Mouse (Mus musculus): ENCODE data around the gene Ttc25. TPM values are rescaled to one million over a fixed set of nuclear protein-coding genes. Genes with fewer than 3 reads are reported as not detected.

Gene Ttc25
- 1.0 and 1.1 TPM in 2 replicates for polyA plus RNA-seq (2015; fragmentation: Nextera tagmentation; extraction: Ambion mirVana)

- Histone ChIP-seq H3K4me3 (ENCODE audit: low read length) (peak within 1 kb of the TSS; percentile 43), H3K9me3 (ENCODE audit: low read length) (no peaks in the 10 kb centered on the region), H3K4me2 (replicated peaks; ENCODE audit: low read depth, low read length) (peak within 1 kb of the TSS; percentile 66), H3K27me3 (ENCODE audit: insufficient read depth, low read length) (no peaks in the 10 kb centered on the region), H3K27ac (ENCODE audit: low read length) (no peak within 1 kb of the TSS), H3K4me1 (ENCODE audit: insufficient read depth, low read length) (peaks cover 10% of the 10 kb centered on the region; the same call in 1 of the 2 replicates), H3K9ac (replicated peaks; ENCODE audit: low read length) (peak within 1 kb of the TSS; percentile 57), H3K36me3 (ENCODE audit: insufficient read depth, low read length) (no peaks in the 10 kb centered on the region)
- WGBS: 5% methylated on average over 28 of the region's 28 CpGs
- ATAC-seq (ENCODE audit: low FRiP score, low TSS enrichment): peak; percentile 99
These were observed at the start of gene Ttc25 for GRCm38 (mm10) chr11:100544832-100545745. Ttc25 (plus strand) TSS chr11:100545607.

- ATAC-seq (ENCODE audit: low FRiP score, low TSS enrichment): no peak
- Histone ChIP-seq H3K4me3 (ENCODE audit: low read length) (no peak overlapping the region), H3K4me2 (replicated peaks; ENCODE audit: low read depth, low read length) (no peak overlapping the region), H3K36me3 (ENCODE audit: insufficient read depth, low read length) (peaks cover 70% of the 10 kb centered on the region), H3K27me3 (ENCODE audit: insufficient read depth, low read length) (no peaks in the 10 kb centered on the region), H3K4me1 (ENCODE audit: insufficient read depth, low read length) (no peaks in the 10 kb centered on the region), H3K9me3 (ENCODE audit: low read length) (no peaks in the 10 kb centered on the region), H3K27ac (ENCODE audit: low read length) (no peak overlapping the region), H3K9ac (replicated peaks; ENCODE audit: low read length) (no peak overlapping the region)
- WGBS: 83% methylated on average over 3 of the region's 3 CpGs
These were observed 45.2 kb upstream of the Ttc25 start for GRCm38 (mm10) chr11:100500241-100500640.

GRCm38 (mm10) chr11:100500651-100501050 lies 44.8 kb upstream of the Ttc25 start:
- H3K4me1 ChIP-seq (ENCODE audit: insufficient read depth, low read length): no peaks in the 10 kb centered on the region
- peaks cover 69% of the 10 kb centered on the region for H3K36me3 ChIP-seq (ENCODE audit: insufficient read depth, low read length)
- H3K4me2 ChIP-seq (replicated peaks; ENCODE audit: low read depth, low read length): no peak overlapping the region
- 65% methylated on average over 7 of the region's 7 CpGs for WGBS
- no peak overlapping the region for H3K27ac ChIP-seq (ENCODE audit: low read length)
- no peak overlapping the region for H3K4me3 ChIP-seq (ENCODE audit: low read length)
- H3K9me3 ChIP-seq (ENCODE audit: low read length): no peaks in the 10 kb centered on the region
- no peaks in the 10 kb centered on the region for H3K27me3 ChIP-seq (ENCODE audit: insufficient read depth, low read length)
- ATAC-seq (ENCODE audit: low FRiP score, low TSS enrichment): no peak
- no peak overlapping the region for H3K9ac ChIP-seq (replicated peaks; ENCODE audit: low read length)

- H3K9me3 ChIP-seq (ENCODE audit: low read length): no peaks in the 10 kb centered on the region
- no peak overlapping the region for H3K9ac ChIP-seq (replicated peaks; ENCODE audit: low read length)
- no peak for ATAC-seq (ENCODE audit: low FRiP score, low TSS enrichment)
- WGBS: 57% methylated on average over 6 of the region's 6 CpGs
- H3K4me1 ChIP-seq (ENCODE audit: insufficient read depth, low read length): no peaks in the 10 kb centered on the region
- no peak overlapping the region for H3K4me3 ChIP-seq (ENCODE audit: low read length)
- no peaks in the 10 kb centered on the region for H3K27me3 ChIP-seq (ENCODE audit: insufficient read depth, low read length)
- H3K27ac ChIP-seq (ENCODE audit: low read length): no peak overlapping the region
- peaks cover 69% of the 10 kb centered on the region for H3K36me3 ChIP-seq (ENCODE audit: insufficient read depth, low read length)
- H3K4me2 ChIP-seq (replicated peaks; ENCODE audit: low read depth, low read length): no peak overlapping the region
These were observed 44.1 kb upstream of the Ttc25 start for GRCm38 (mm10) chr11:100501321-100501720.

- no peak overlapping the region for H3K27ac ChIP-seq (ENCODE audit: low read length)
- 93% methylated on average over 12 of the region's 12 CpGs for WGBS
- no peak for ATAC-seq (ENCODE audit: low FRiP score, low TSS enrichment)
- H3K9me3 ChIP-seq (ENCODE audit: low read length): no peaks in the 10 kb centered on the region
- H3K9ac ChIP-seq (replicated peaks; ENCODE audit: low read length): no peak overlapping the region
- H3K4me1 ChIP-seq (ENCODE audit: insufficient read depth, low read length): no peaks in the 10 kb centered on the region
- H3K4me2 ChIP-seq (replicated peaks; ENCODE audit: low read depth, low read length): no peak overlapping the region
- peaks cover 51% of the 10 kb centered on the region for H3K36me3 ChIP-seq (ENCODE audit: insufficient read depth, low read length)
- H3K27me3 ChIP-seq (ENCODE audit: insufficient read depth, low read length): no peaks in the 10 kb centered on the region
- H3K4me3 ChIP-seq (ENCODE audit: low read length): no peak overlapping the region
These were observed 40.3 kb upstream of the Ttc25 start for GRCm38 (mm10) chr11:100504990-100505660.

GRCm38 (mm10) chr11:100505997-100506396 lies 39.4 kb upstream of the Ttc25 start:
- WGBS: 91% methylated on average over 8 of the region's 8 CpGs
- H3K27me3 ChIP-seq (ENCODE audit: insufficient read depth, low read length): no peaks in the 10 kb centered on the region
- ATAC-seq (ENCODE audit: low FRiP score, low TSS enrichment): no peak
- H3K4me1 ChIP-seq (ENCODE audit: insufficient read depth, low read length): no peaks in the 10 kb centered on the region
- no peak overlapping the region for H3K4me2 ChIP-seq (replicated peaks; ENCODE audit: low read depth, low read length)
- no peaks in the 10 kb centered on the region for H3K9me3 ChIP-seq (ENCODE audit: low read length)
- H3K27ac ChIP-seq (ENCODE audit: low read length): no peak overlapping the region
- H3K36me3 ChIP-seq (ENCODE audit: insufficient read depth, low read length): peaks cover 52% of the 10 kb centered on the region
- H3K9ac ChIP-seq (replicated peaks; ENCODE audit: low read length): no peak overlapping the region
- no peak overlapping the region for H3K4me3 ChIP-seq (ENCODE audit: low read length)

GRCm38 (mm10) chr11:100510556-100510955 lies 34.9 kb upstream of the Ttc25 start:
- WGBS: 98% methylated on average over 2 of the region's 2 CpGs
- H3K4me1 ChIP-seq (ENCODE audit: insufficient read depth, low read length): no peaks in the 10 kb centered on the region
- no peak for ATAC-seq (ENCODE audit: low FRiP score, low TSS enrichment)
- H3K27me3 ChIP-seq (ENCODE audit: insufficient read depth, low read length): no peaks in the 10 kb centered on the region
- no peak overlapping the region for H3K27ac ChIP-seq (ENCODE audit: low read length)
- H3K36me3 ChIP-seq (ENCODE audit: insufficient read depth, low read length): peaks cover 53% of the 10 kb centered on the region
- no peak overlapping the region for H3K9ac ChIP-seq (replicated peaks; ENCODE audit: low read length)
- H3K9me3 ChIP-seq (ENCODE audit: low read length): no peaks in the 10 kb centered on the region
- no peak overlapping the region for H3K4me2 ChIP-seq (replicated peaks; ENCODE audit: low read depth, low read length)
- no peak overlapping the region for H3K4me3 ChIP-seq (ENCODE audit: low read length)

- 83% methylated on average over 1 of the region's 1 CpGs for WGBS
- no peak overlapping the region for H3K9ac ChIP-seq (replicated peaks; ENCODE audit: low read length)
- H3K27me3 ChIP-seq (ENCODE audit: insufficient read depth, low read length): no peaks in the 10 kb centered on the region
- no peak overlapping the region for H3K4me3 ChIP-seq (ENCODE audit: low read length)
- H3K4me2 ChIP-seq (replicated peaks; ENCODE audit: low read depth, low read length): no peak overlapping the region
- no peak overlapping the region for H3K27ac ChIP-seq (ENCODE audit: low read length)
- H3K9me3 ChIP-seq (ENCODE audit: low read length): no peaks in the 10 kb centered on the region
- ATAC-seq (ENCODE audit: low FRiP score, low TSS enrichment): no peak
- H3K36me3 ChIP-seq (ENCODE audit: insufficient read depth, low read length): peaks cover 58% of the 10 kb centered on the region
- 0 out of 2 replicates have a peak, but pooled peaks cover under 1% of the 10 kb centered on the region for H3K4me1 ChIP-seq (ENCODE audit: insufficient read depth, low read length)
These were observed 33.0 kb upstream of the Ttc25 start for GRCm38 (mm10) chr11:100512384-100512783.

GRCm38 (mm10) chr11:100513716-100514115 lies 31.7 kb upstream of the Ttc25 start:
- H3K4me3 ChIP-seq (ENCODE audit: low read length): no peak overlapping the region
- peaks cover 56% of the 10 kb centered on the region for H3K36me3 ChIP-seq (ENCODE audit: insufficient read depth, low read length)
- H3K4me1 ChIP-seq (ENCODE audit: insufficient read depth, low read length): 0 out of 2 replicates have a peak, but pooled peaks cover 3% of the 10 kb centered on the region
- WGBS: 70% methylated on average over 10 of the region's 10 CpGs
- H3K27ac ChIP-seq (ENCODE audit: low read length): no peak overlapping the region
- H3K9me3 ChIP-seq (ENCODE audit: low read length): no peaks in the 10 kb centered on the region
- no peaks in the 10 kb centered on the region for H3K27me3 ChIP-seq (ENCODE audit: insufficient read depth, low read length)
- H3K9ac ChIP-seq (replicated peaks; ENCODE audit: low read length): no peak overlapping the region
- H3K4me2 ChIP-seq (replicated peaks; ENCODE audit: low read depth, low read length): no peak overlapping the region
- ATAC-seq (ENCODE audit: low FRiP score, low TSS enrichment): no peak

GRCm38 (mm10) chr11:100515061-100515460 lies 30.3 kb upstream of the Ttc25 start:
- Histone ChIP-seq H3K4me2 (replicated peaks; ENCODE audit: low read depth, low read length) (no peak overlapping the region), H3K4me3 (ENCODE audit: low read length) (no peak overlapping the region), H3K9ac (replicated peaks; ENCODE audit: low read length) (no peak overlapping the region), H3K4me1 (ENCODE audit: insufficient read depth, low read length) (peaks cover 13% of the 10 kb centered on the region), H3K27me3 (ENCODE audit: insufficient read depth, low read length) (no peaks in the 10 kb centered on the region), H3K36me3 (ENCODE audit: insufficient read depth, low read length) (peaks cover 59% of the 10 kb centered on the region), H3K9me3 (ENCODE audit: low read length) (no peaks in the 10 kb centered on the region), H3K27ac (ENCODE audit: low read length) (no peak overlapping the region)
- ATAC-seq (ENCODE audit: low FRiP score, low TSS enrichment): no peak
- WGBS: 89% methylated on average over 9 of the region's 9 CpGs
